Mouse (Mus musculus): ENCODE results near the gene St6gal1. TPM values are rescaled to one million over a fixed set of nuclear protein-coding genes. Genes with fewer than 3 reads are reported as not detected.

The St6gal1 gene
- polyA plus RNA-seq, 1 experiment, result 77.2 TPM

GRCm38 (mm10) chr16:23337317-23337716, 112.8 kb downstream of the St6gal1 start:
- peaks cover 29% of the 10 kb centered on the region for H3K4me1 ChIP-seq (ENCODE audit: control insufficient read depth, insufficient read depth, low read length)
- H3K4me3 ChIP-seq (ENCODE audit: insufficient read depth, low read length), result no peak overlapping the region
- H3K27ac ChIP-seq (ENCODE audit: insufficient read depth, low read depth, low read length), result 0 out of 2 replicates have a peak overlapping the region, but pooled peaks have one; percentile 11
- no peak for TF ChIP-seq CTCF (IDR thresholded peaks at IDR 0.05; ENCODE audit: low read depth, low read length)
- TF ChIP-seq POLR2A (IDR thresholded peaks at IDR 0.05; ENCODE audit: borderline replicate concordance, low read depth, low read length), result no peak

- Histone ChIP-seq H3K4me3 (ENCODE audit: insufficient read depth, low read length) (no peak overlapping the region), H3K27ac (ENCODE audit: insufficient read depth, low read depth, low read length) (no peak overlapping the region), H3K4me1 (ENCODE audit: control insufficient read depth, insufficient read depth, low read length) (peaks cover 15% of the 10 kb centered on the region)
- TF ChIP-seq CTCF (IDR thresholded peaks at IDR 0.05; ENCODE audit: low read depth, low read length) (no peak), POLR2A (IDR thresholded peaks at IDR 0.05; ENCODE audit: borderline replicate concordance, low read depth, low read length) (no peak)
Measured at GRCm38 (mm10) chr16:23341254-23341653, 116.7 kb downstream of the St6gal1 start.

DNA sequence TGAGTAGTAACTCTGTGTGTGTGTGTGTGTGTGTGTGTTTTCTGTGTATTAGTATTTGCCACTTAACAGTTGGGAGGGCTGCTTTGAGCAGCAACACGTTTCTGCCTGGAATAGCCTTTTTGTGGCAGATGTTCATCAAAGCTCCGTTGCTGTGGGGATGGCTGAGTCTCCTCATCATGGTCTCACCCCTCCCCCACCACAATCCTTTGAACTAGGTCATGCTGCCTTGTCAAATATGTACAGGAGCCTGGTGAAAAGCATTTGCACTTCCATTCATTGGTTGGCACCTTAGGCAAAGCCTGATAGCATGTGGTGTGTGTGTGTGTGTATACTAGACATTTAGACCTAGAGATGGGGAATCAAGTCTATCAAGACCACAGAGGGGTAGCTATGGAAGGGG, 126.3 kb downstream of the St6gal1 start:
- no peak for TF ChIP-seq CTCF (IDR thresholded peaks at IDR 0.05; ENCODE audit: low read depth, low read length)
- H3K4me3 ChIP-seq (ENCODE audit: insufficient read depth, low read length), result no peak overlapping the region
- H3K4me1 ChIP-seq (ENCODE audit: control insufficient read depth, insufficient read depth, low read length), result peaks cover 32% of the 10 kb centered on the region
- no peak overlapping the region for H3K27ac ChIP-seq (ENCODE audit: insufficient read depth, low read depth, low read length)

- Histone ChIP-seq H3K4me1 (ENCODE audit: control insufficient read depth, insufficient read depth, low read length) (peaks cover 9% of the 10 kb centered on the region), H3K4me3 (ENCODE audit: insufficient read depth, low read length) (no peak overlapping the region), H3K27ac (ENCODE audit: insufficient read depth, low read depth, low read length) (no peak overlapping the region)
- TF ChIP-seq POLR2A (IDR thresholded peaks at IDR 0.05; ENCODE audit: borderline replicate concordance, low read depth, low read length), result no peak
Measured at GRCm38 (mm10) chr16:23361031-23361430, 136.5 kb downstream of the St6gal1 start.

- H3K27ac ChIP-seq (ENCODE audit: insufficient read depth, low read depth, low read length), result no peak overlapping the region
- no peak overlapping the region for H3K4me3 ChIP-seq (ENCODE audit: insufficient read depth, low read length)
- H3K4me1 ChIP-seq (ENCODE audit: control insufficient read depth, insufficient read depth, low read length), result peaks cover 9% of the 10 kb centered on the region
- no peak for TF ChIP-seq POLR2A (IDR thresholded peaks at IDR 0.05; ENCODE audit: borderline replicate concordance, low read depth, low read length)
- no peak for TF ChIP-seq CTCF (IDR thresholded peaks at IDR 0.05; ENCODE audit: low read depth, low read length)
Measured at GRCm38 (mm10) chr16:23361434-23361970, 137.0 kb downstream of the St6gal1 start.

DNA sequence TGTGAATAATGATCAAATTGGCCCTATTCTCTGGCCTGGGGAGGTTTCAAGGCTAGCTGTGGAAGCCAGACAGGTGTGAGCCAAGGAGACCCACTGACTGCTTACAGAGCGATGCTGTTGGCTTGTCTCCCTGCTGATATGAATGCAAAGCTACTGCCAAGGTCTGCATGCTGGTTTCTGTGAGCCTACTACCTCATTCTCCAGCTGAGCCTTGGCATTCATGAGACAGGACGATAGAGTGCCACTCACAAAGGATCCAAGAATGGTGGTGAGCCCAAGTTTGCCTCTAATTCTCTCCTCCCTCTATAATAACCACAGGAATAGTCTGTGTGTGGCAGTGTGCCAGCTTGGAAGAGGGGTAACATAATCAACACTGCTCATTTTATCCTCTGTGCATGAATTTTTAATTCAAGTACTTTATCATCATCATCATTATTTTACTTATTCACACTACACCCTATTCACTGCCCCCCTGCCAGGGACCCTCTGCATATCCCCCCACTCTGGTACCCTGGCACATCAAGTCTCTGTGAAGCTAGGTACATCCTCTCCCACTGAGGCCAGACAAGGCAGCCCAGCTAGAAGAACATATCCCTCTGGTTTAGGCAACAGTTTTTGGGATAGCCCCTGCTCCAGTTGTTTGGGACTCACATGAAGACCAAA, 139.9 kb downstream of the St6gal1 start:
- Histone ChIP-seq H3K4me3 (ENCODE audit: insufficient read depth, low read length) (no peak overlapping the region), H3K4me1 (ENCODE audit: control insufficient read depth, insufficient read depth, low read length) (peaks cover 3% of the 10 kb centered on the region; the same call in 1 of the 2 replicates), H3K27ac (ENCODE audit: insufficient read depth, low read depth, low read length) (no peak overlapping the region)
- TF ChIP-seq CTCF (IDR thresholded peaks at IDR 0.05; ENCODE audit: low read depth, low read length) (no peak), POLR2A (IDR thresholded peaks at IDR 0.05; ENCODE audit: borderline replicate concordance, low read depth, low read length) (no peak)

DNA sequence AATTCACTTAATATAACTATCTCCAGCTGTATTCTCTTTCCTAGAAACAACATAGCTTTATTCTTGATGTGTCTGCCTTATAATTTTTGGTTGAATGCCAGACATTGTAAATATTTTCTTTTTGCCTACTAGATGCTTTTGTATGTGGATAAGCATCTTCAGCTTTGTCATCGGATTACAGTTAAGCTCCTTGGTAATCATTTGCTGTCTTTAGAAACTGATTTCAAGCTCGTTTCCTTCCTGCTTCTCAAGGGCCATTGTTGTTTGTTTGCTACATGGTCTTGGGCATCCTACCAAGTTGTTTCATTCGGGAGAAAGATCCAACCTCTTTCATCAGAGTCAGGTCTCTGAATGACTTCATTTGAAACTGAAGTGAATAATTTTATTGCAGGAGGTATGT, 144.6 kb downstream of the St6gal1 start:
- TF ChIP-seq CTCF (IDR thresholded peaks at IDR 0.05; ENCODE audit: low read depth, low read length) (no peak), POLR2A (IDR thresholded peaks at IDR 0.05; ENCODE audit: borderline replicate concordance, low read depth, low read length) (no peak)
- Histone ChIP-seq H3K27ac (ENCODE audit: insufficient read depth, low read depth, low read length) (no peak overlapping the region), H3K4me3 (ENCODE audit: insufficient read depth, low read length) (no peak overlapping the region), H3K4me1 (ENCODE audit: control insufficient read depth, insufficient read depth, low read length) (peaks cover 25% of the 10 kb centered on the region)

- Histone ChIP-seq H3K4me1 (ENCODE audit: control insufficient read depth, insufficient read depth, low read length) (peaks cover 37% of the 10 kb centered on the region), H3K27ac (ENCODE audit: insufficient read depth, low read depth, low read length) (no peak overlapping the region), H3K4me3 (ENCODE audit: insufficient read depth, low read length) (no peak overlapping the region)
- TF ChIP-seq POLR2A (IDR thresholded peaks at IDR 0.05; ENCODE audit: borderline replicate concordance, low read depth, low read length) (no peak), CTCF (IDR thresholded peaks at IDR 0.05; ENCODE audit: low read depth, low read length) (no peak)
Measured at GRCm38 (mm10) chr16:23370724-23371123, 146.2 kb downstream of the St6gal1 start.

GRCm38 (mm10) chr16:23372340-23372739, 147.8 kb downstream of the St6gal1 start:
- Histone ChIP-seq H3K4me1 (ENCODE audit: control insufficient read depth, insufficient read depth, low read length) (peaks cover 45% of the 10 kb centered on the region), H3K4me3 (ENCODE audit: insufficient read depth, low read length) (no peak overlapping the region), H3K27ac (ENCODE audit: insufficient read depth, low read depth, low read length) (no peak overlapping the region)
- TF ChIP-seq CTCF (IDR thresholded peaks at IDR 0.05; ENCODE audit: low read depth, low read length), result no peak
- TF ChIP-seq POLR2A (IDR thresholded peaks at IDR 0.05; ENCODE audit: borderline replicate concordance, low read depth, low read length), result no peak

DNA sequence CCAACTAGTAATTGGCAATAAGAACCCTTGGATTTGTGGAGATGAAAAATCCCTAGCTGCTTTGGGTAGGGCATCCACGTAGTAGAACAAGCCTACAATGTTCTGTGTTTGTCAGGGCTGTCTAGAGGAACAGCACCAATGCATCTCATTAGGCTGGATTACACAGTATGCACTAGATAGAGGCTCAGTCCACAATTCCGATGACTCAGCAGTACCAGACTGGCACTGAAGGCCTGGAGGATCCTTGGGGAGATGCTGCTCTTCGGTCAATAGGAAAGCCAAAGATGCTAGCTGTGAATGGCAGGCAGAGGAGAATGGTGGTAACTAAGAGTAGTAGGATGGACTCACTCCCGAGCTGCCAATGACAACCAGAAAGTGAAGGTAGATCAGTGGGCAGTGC, 149.5 kb downstream of the St6gal1 start:
- peaks cover 45% of the 10 kb centered on the region for H3K4me1 ChIP-seq (ENCODE audit: control insufficient read depth, insufficient read depth, low read length)
- H3K27ac ChIP-seq (ENCODE audit: insufficient read depth, low read depth, low read length), result peak overlapping the region; percentile 95
- H3K4me3 ChIP-seq (ENCODE audit: insufficient read depth, low read length), result no peak overlapping the region
- TF ChIP-seq POLR2A (IDR thresholded peaks at IDR 0.05; ENCODE audit: borderline replicate concordance, low read depth, low read length) (no peak), CTCF (IDR thresholded peaks at IDR 0.05; ENCODE audit: low read depth, low read length) (no peak)

All from bone marrow macrophage, adult 2 months (primary cell).